Mouse (Mus musculus): ENCODE measurements around the gene Pcnx3.

DNA sequence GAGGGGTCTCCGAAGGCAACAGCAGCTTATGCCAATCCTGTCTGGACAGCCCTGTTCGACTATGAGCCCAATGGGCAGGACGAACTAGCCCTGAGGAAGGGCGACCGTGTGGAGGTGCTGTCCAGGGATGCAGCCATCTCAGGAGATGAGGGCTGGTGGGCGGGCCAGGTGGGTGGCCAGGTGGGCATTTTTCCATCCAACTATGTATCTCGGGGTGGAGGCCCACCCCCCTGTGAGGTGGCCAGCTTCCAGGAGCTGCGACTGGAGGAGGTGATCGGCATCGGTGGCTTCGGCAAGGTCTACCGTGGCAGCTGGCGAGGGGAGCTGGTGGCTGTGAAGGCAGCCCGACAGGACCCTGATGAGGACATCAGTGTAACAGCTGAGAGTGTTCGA lies 1.6 kb upstream of the Pcnx3 start:
- no peak for TF ChIP-seq POLR2A (IDR thresholded peaks at IDR 0.05; ENCODE audit: insufficient read depth, low read depth, low read length)
- no peak for TF ChIP-seq EP300 (IDR thresholded peaks at IDR 0.05; ENCODE audit: insufficient read depth, low read depth, low read length)
